Mouse (Mus musculus) liver, embryonic 11.5 days (tissue): ENCODE measurements around the gene Cd68. TPM values are rescaled to one million over a fixed set of nuclear protein-coding genes. Genes with fewer than 3 reads are reported as not detected.

Experiments
- ATAC-seq: fragments of 200-750 bp; cut with Nextera tagmentation; replicated peaks from 2 replicates; pipeline ENCODE4 v1.8.0; 2017; ENCODE audit warnings: moderate number of reproducible peaks, mild to moderate bottlenecking, moderate TSS enrichment, moderate library complexity; ENCODE audit not compliant: low FRiP score
- DNase-seq: peaks from one replicate; pipeline ENCODE4 v3.0.0-alpha.2; 2017; ENCODE audit warnings: low spot score
- H3K27ac ChIP-seq: fragments of 300-500 bp; sonication (generic); 2 replicates; pipeline ENCODE4 v1.5.1; 2014; ENCODE audit warnings: mild to moderate bottlenecking, low read depth, low read length, control low read depth
- H3K27me3 ChIP-seq: fragments of 300-500 bp; sonication (generic); replicated peaks from 2 replicates; pipeline ENCODE4 v1.6.1; 2014; ENCODE audit warnings: low read length, mixed read lengths; ENCODE audit not compliant: control insufficient read depth, insufficient read depth
- H3K36me3 ChIP-seq: fragments of 300-500 bp; sonication (generic); 2 replicates; pipeline ENCODE4 v1.6.1; 2014; ENCODE audit warnings: mild to moderate bottlenecking, low read length, moderate library complexity, mixed read lengths; ENCODE audit not compliant: control insufficient read depth, insufficient read depth
- H3K4me1 ChIP-seq: fragments of 300-500 bp; sonication (generic); replicated peaks from 2 replicates; pipeline ENCODE4 v1.6.1; 2014; ENCODE audit warnings: low read length, mixed read lengths; ENCODE audit not compliant: control insufficient read depth, insufficient read depth
- H3K4me2 ChIP-seq: fragments of 300-500 bp; sonication (generic); 2 replicates; pipeline ENCODE4 v1.6.1; 2014; ENCODE audit warnings: mild to moderate bottlenecking, control low read depth, moderate library complexity
- H3K4me3 ChIP-seq: fragments of 300-500 bp; sonication (generic); 2 replicates; pipeline ENCODE4 v1.5.1; 2014; ENCODE audit warnings: low read depth, low read length, control low read depth
- H3K9ac ChIP-seq: fragments of 300-500 bp; sonication (generic); 2 replicates; pipeline ENCODE4 v1.6.1; 2014; ENCODE audit warnings: low read depth, low read length, control low read depth
- H3K9me3 ChIP-seq: fragments of 300-500 bp; sonication (generic); 2 replicates; pipeline ENCODE4 v1.6.1; 2016; ENCODE audit warnings: low read length, inconsistent platforms, mixed read lengths; ENCODE audit not compliant: control insufficient read depth
- WGBS: fragments of 180-500 bp; shearing (Covaris S2); extraction: QIAGEN DNeasy Blood & Tissue Kit; methylation state at CpG from one replicate; pipeline ENCODE4 v1.1.7; 2014; 5-methylcytosine and 5-hydroxymethylcytosine counted together
- polyA plus RNA-seq: library from polyadenylated mRNA; unstranded; fragments of >200 nt; fragmentation: Nextera tagmentation; extraction: Ambion mirVana; gene quantifications from 2 replicates; pipeline ENCODE4 v1.2.1, GENCODE M21; 2014

Gene Cd68
- polyA plus RNA-seq, 1 experiment from 2014 or later: 21.0 TPM

GRCm38 (mm10) chr11:69666665-69667005 lies 682 bp upstream of the Cd68 start:
- Histone ChIP-seq H3K9me3 (no peaks in the 10 kb centered on the region), H3K9ac (no peak overlapping the region), H3K27me3 (no peaks in the 10 kb centered on the region), H3K4me2 (no peak overlapping the region), H3K27ac (no peak overlapping the region), H3K36me3 (peaks cover 51% of the 10 kb centered on the region), H3K4me1 (peaks cover 28% of the 10 kb centered on the region), H3K4me3 (no peak overlapping the region)
- ATAC-seq (no peak), DNase-seq (no peak)
- 76% methylated on average over 3 of the region's 3 CpGs for WGBS

DNA sequence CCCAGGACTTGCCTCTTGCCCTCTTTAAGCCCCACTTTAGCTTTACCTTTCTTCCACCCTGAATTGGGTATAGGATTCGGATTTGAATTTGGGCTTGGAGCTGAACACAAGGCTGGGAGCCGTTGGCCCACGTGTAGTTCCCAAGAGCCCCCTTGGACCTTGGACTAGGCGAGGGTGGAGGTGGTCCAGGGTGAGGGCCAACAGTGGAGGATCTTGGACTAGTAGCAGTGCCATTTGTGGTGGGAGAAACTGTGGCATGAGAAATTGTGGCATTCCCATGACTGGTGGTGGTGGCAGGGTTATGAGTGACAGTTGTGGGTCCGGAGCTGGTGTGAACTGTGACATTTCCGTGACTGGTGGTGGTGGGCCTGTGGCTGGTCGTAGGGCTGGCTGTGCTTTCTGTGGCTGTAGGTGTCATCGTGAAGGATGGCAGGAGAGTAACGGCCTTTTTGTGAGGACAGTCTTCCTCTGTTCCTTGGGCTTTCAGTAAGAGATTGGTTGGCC lies 444 bp downstream of the Cd68 start:
- H3K4me3 ChIP-seq: no peak overlapping the region; the same call in 1 of the 2 replicates
- ATAC-seq: no peak
- 0 out of 2 replicates have a peak overlapping the region, but pooled peaks have one; percentile 39 for H3K27ac ChIP-seq
- WGBS: 71% methylated on average over 9 of the region's 9 CpGs
- no peaks in the 10 kb centered on the region for H3K9me3 ChIP-seq
- no peak overlapping the region for H3K9ac ChIP-seq
- H3K4me1 ChIP-seq: peaks cover 37% of the 10 kb centered on the region
- H3K27me3 ChIP-seq: no peaks in the 10 kb centered on the region
- DNase-seq: no peak
- peaks cover 45% of the 10 kb centered on the region for H3K36me3 ChIP-seq
- H3K4me2 ChIP-seq: peak overlapping the region; percentile 13; the same call in 1 of the 2 replicates

DNA sequence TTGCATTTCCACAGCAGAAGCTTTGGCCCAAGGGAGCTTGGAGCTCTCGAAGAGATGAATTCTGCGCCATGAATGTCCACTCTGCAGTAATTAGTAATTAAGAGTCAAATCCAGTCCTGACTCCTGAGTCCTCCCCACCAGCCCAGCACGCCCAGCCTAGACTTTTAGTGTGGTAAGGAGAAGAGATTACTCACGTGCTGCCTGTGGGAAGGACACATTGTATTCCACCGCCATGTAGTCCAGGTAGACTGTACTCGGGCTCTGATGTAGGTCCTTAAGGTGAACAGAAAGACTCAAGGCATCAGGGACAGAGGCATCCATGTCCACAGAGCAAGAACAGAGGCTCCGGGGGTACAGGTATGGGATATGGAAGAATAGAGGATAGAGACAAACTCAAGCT lies 1.1 kb downstream of the Cd68 start:
- 90% methylated on average over 7 of the region's 7 CpGs for WGBS
- Histone ChIP-seq H3K4me2 (peak overlapping the region; percentile 13), H3K27me3 (no peaks in the 10 kb centered on the region), H3K4me3 (peak overlapping the region; percentile 19; the same call in 1 of the 2 replicates), H3K9ac (no peak overlapping the region), H3K9me3 (no peaks in the 10 kb centered on the region), H3K4me1 (peaks cover 32% of the 10 kb centered on the region), H3K36me3 (peaks cover 39% of the 10 kb centered on the region), H3K27ac (no peak overlapping the region; the same call in 1 of the 2 replicates)
- ATAC-seq (no peak), DNase-seq (no peak)

DNA sequence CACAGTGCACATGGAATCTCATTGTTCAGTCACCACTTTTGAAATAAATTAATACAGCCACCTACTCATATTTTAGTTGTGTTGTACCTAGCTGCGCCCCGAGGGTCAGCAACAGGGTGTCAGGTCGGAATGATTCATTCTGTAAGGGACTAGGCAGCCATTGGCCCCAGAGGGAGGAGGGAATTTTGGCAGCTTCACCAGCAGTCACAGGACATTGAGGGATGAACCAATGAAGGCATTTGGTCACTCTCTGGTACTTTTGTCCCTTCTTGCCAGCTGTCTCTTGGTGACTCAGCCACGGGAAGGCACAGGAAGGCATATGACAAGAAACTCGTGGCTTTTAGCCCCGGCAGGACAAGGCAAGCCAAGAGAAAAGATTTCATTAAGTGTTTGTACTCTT lies 2.2 kb downstream of the Cd68 start:
- DNase-seq (no peak), ATAC-seq (no peak)
- Histone ChIP-seq H3K4me3 (peak overlapping the region; percentile 60), H3K27ac (peak overlapping the region; percentile 94; the same call in 1 of the 2 replicates), H3K4me1 (peaks cover 23% of the 10 kb centered on the region), H3K27me3 (no peaks in the 10 kb centered on the region), H3K36me3 (peaks cover 33% of the 10 kb centered on the region), H3K4me2 (peak overlapping the region; percentile 75), H3K9me3 (no peaks in the 10 kb centered on the region), H3K9ac (peak overlapping the region; percentile 81)
- 78% methylated on average over 6 of the region's 6 CpGs for WGBS

GRCm38 (mm10) chr11:69662967-69663671 lies 2.8 kb downstream of the Cd68 start:
- peak overlapping the region; percentile 75 for H3K4me2 ChIP-seq
- H3K9ac ChIP-seq: peak overlapping the region; percentile 81
- WGBS: 68% methylated on average over 13 of the region's 13 CpGs
- H3K36me3 ChIP-seq: peaks cover 28% of the 10 kb centered on the region
- H3K9me3 ChIP-seq: no peaks in the 10 kb centered on the region
- H3K4me1 ChIP-seq: peaks cover 23% of the 10 kb centered on the region
- DNase-seq (no peak), ATAC-seq (no peak)
- peak overlapping the region; percentile 94 for H3K27ac ChIP-seq
- no peaks in the 10 kb centered on the region for H3K27me3 ChIP-seq
- H3K4me3 ChIP-seq: peak overlapping the region; percentile 60

DNA sequence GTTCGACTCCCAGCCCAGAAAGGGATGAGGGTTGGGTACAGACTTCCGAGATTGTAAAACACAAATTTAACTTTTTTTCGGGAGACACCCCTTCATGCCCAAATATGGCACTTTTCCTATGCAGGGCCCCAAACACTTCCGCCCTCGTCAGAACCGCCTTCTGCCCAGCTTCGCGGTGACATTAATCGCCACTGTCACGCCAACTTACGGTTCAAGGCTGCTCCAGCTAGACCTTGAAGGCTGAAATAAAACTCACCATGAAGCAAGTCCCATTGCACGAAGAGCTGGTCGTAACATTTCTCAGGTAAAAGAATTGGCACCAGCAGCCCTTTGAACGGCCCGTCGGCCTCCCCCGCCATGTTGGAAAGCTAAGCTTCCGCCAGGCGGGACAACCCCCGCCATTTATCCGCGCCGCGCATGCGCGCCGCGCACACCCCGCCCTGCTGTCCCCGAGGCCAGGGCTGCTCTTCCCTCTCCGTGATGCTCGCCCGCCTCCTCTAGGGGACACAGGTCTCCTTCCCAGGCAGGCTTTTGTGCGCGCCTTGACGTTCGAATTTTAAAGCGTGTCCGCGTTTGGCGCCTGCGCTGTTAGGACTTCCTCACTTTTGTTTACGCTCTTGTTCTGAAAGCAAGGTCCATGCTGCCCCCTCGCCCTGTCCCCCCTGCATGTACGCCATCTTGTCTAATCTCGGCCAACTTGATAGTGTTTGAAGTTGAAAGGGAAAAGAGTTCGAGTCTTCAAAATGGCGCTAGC lies 3.6 kb downstream of the Cd68 start, which contains the start of gene Mpdu1:
TSS of gene Mpdu1 (minus strand) at position 430 of the 754 bp plus-strand sequence.
- WGBS: under 1% methylated on average over 48 of the region's 48 CpGs
- H3K27ac ChIP-seq: peak within 1 kb of the TSS; percentile 94
- DNase-seq (peak; percentile 95), ATAC-seq (peak; percentile 90)
- H3K9me3 ChIP-seq: no peaks in the 10 kb centered on the region
- H3K4me2 ChIP-seq: peak within 1 kb of the TSS; percentile 75
- H3K4me1 ChIP-seq: peaks cover 23% of the 10 kb centered on the region
- H3K36me3 ChIP-seq: peaks cover 29% of the 10 kb centered on the region
- peak within 1 kb of the TSS; percentile 60 for H3K4me3 ChIP-seq
- no peaks in the 10 kb centered on the region for H3K27me3 ChIP-seq
- H3K9ac ChIP-seq: peak within 1 kb of the TSS; percentile 81

GRCm38 (mm10) chr11:69661221-69661881 lies 4.6 kb downstream of the Cd68 start:
- H3K4me2 ChIP-seq: peak overlapping the region; percentile 75
- ATAC-seq (no peak), DNase-seq (no peak)
- no peaks in the 10 kb centered on the region for H3K27me3 ChIP-seq
- H3K4me1 ChIP-seq: peaks cover 31% of the 10 kb centered on the region
- WGBS: 59% methylated on average over 3 of the region's 3 CpGs
- H3K27ac ChIP-seq: peak overlapping the region; percentile 94
- peak overlapping the region; percentile 60 for H3K4me3 ChIP-seq
- no peaks in the 10 kb centered on the region for H3K9me3 ChIP-seq
- peak overlapping the region; percentile 81 for H3K9ac ChIP-seq
- peaks cover 31% of the 10 kb centered on the region for H3K36me3 ChIP-seq

GRCm38 (mm10) chr11:69657462-69657881 lies 8.5 kb downstream of the Cd68 start:
- 83% methylated on average over 15 of the region's 15 CpGs for WGBS
- ATAC-seq: no peak

More at GRCm38 (mm10) chr11:69657462-69657881, 8.5 kb downstream of the Cd68 start:
- Histone ChIP-seq H3K4me1 (peaks cover 35% of the 10 kb centered on the region), H3K9ac (no peak overlapping the region), H3K4me3 (no peak overlapping the region), H3K4me2 (no peak overlapping the region), H3K9me3 (no peaks in the 10 kb centered on the region), H3K27ac (no peak overlapping the region), H3K27me3 (no peaks in the 10 kb centered on the region), H3K36me3 (peaks cover 29% of the 10 kb centered on the region)
- DNase-seq: no peak
